In the genomic region with DNA sequence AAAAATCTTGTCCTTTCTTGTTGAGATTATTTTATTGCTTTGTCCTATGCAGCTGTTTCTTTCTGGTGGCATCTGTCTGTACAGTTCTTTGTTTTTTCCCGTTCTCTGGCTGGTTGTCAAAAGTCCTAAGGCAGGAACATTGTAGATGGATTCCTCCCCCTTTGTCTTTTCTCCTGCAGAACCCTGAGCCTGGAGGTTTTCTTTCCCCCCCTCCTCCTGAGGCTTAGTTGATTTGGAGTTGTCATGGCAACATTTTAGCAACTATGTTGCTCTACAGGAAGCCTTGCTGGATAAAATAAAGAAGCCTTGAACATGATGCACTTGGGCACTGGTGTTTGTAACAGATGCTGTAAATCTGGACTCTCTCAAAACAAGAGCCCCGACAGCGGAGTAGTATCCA, we compare ENCODE assay signal across 8 mouse cellular contexts. TPM values are rescaled to one million over a fixed set of nuclear protein-coding genes. Genes with fewer than 3 reads are reported as not detected.
DNase-seq lines count a peak whose midpoint lies in the region; ATAC-seq lines count a peak whose summit lies in the region.

No protein-coding gene starts in this region.

- no peak for ATAC-seq in limb, embryonic 11.5 days (ENCODE audit: insufficient number of reproducible peaks, low FRiP score, low TSS enrichment, low read depth)
- ATAC-seq in neural tube, embryonic 13.5 days (ENCODE audit: low read depth) = peak; percentile 3; the same call in 1 of the 2 replicates

- H3K4me2 ChIP-seq in limb, embryonic 11.5 days (ENCODE audit: low read depth, severe bottlenecking) = peak overlapping the region; percentile 61
- H3K4me2 ChIP-seq in neural tube, embryonic 13.5 days = peak overlapping the region; percentile 66

- H3K9me3 ChIP-seq in limb, embryonic 11.5 days (ENCODE audit: control insufficient read depth, low read length) = no peaks in the 10 kb centered on the region
- no peaks in the 10 kb centered on the region for H3K9me3 ChIP-seq in neural tube, embryonic 13.5 days

- intact Hi-C loops in left cerebral cortex, postnatal 4 days (cut with DNase I) = no loop called here

- H3K36me3 ChIP-seq in limb, embryonic 11.5 days (ENCODE audit: control insufficient read depth, insufficient read depth, low read length) = peaks cover 14% of the 10 kb centered on the region
- peaks cover 31% of the 10 kb centered on the region for H3K36me3 ChIP-seq in neural tube, embryonic 13.5 days

- 61% methylated on average over 3 of the region's 3 CpGs for WGBS in limb, embryonic 11.5 days
- 13% methylated on average over 3 of the region's 3 CpGs for WGBS in neural tube, embryonic 13.5 days

- H3K27ac ChIP-seq in limb, embryonic 11.5 days (replicated peaks; ENCODE audit: low read depth, low read length) = no peak overlapping the region
- peak overlapping the region; percentile 95 for H3K27ac ChIP-seq in neural tube, embryonic 13.5 days (replicated peaks)

- peaks cover 3% of the 10 kb centered on the region; the same call in 1 of the 2 replicates for H3K4me1 ChIP-seq in limb, embryonic 11.5 days (ENCODE audit: control insufficient read depth, insufficient read depth, low read length)
- H3K4me1 ChIP-seq in neural tube, embryonic 13.5 days (replicated peaks) = peaks cover 22% of the 10 kb centered on the region

- H3K4me3 ChIP-seq in limb, embryonic 11.5 days (ENCODE audit: low read depth, low read length) = peak overlapping the region; percentile 94
- H3K4me3 ChIP-seq in neural tube, embryonic 13.5 days = peak overlapping the region; percentile 92

- H3K9ac ChIP-seq in limb, embryonic 11.5 days (ENCODE audit: low read length) = peak overlapping the region; percentile 98
- H3K9ac ChIP-seq in neural tube, embryonic 13.5 days = peak overlapping the region; percentile 99

- no peaks in the 10 kb centered on the region for H3K27me3 ChIP-seq in limb, embryonic 11.5 days (ENCODE audit: control insufficient read depth, insufficient read depth, low read length)
- peaks cover 22% of the 10 kb centered on the region for H3K27me3 ChIP-seq in neural tube, embryonic 13.5 days

- peak; percentile 35 for DNase-seq in adrenal gland, adult 2 months
- DNase-seq in adrenal gland, postnatal 36 days = no peak
- DNase-seq in right cerebral cortex, postnatal 36 days (ENCODE audit: low spot score in 2 of 2) = peak; percentile 10 to 25
- no peak for DNase-seq in right cerebral cortex, postnatal 14 days
- DNase-seq in gonadal fat pad, adult 2 months (ENCODE audit: low read depth) = peak; percentile 37
- no peak for DNase-seq in limb, embryonic 11.5 days (ENCODE audit: low spot score)
- no peak for DNase-seq in left cerebral cortex, postnatal 4 days

RNA-seq across cellular contexts. Expression of gene Usf1, which starts 1.3 kb away (rescaled TPM):
- total RNA-seq in adrenal gland, adult 2 months (2021) = 10 to 100 TPM; 50.9 to 68.8 TPM
- 71.6 and 85.0 TPM in 2 replicates for polyA plus RNA-seq in adrenal gland, adult 2 months (2012; rRNA removed)
- total RNA-seq in adrenal gland, postnatal 36 days (2021) = 10 to 100 TPM; 54.1 to 72.9 TPM
- polyA plus RNA-seq in gonadal fat pad, adult 2 months (2012; rRNA removed) = 67.5 and 76.3 TPM in 2 replicates
- polyA plus RNA-seq in limb, embryonic 11.5 days (2014; fragmentation: Nextera tagmentation; extraction: Ambion mirVana) = 114 and 124 TPM in 2 replicates
- polyA plus RNA-seq in neural tube, embryonic 13.5 days (2015; fragmentation: Nextera tagmentation; extraction: Ambion mirVana) = 183 and 188 TPM in 2 replicates
- 100 to 1,000 TPM; 130 to 141 TPM for total RNA-seq in left cerebral cortex, postnatal 4 days (2021)

RNA-seq across cellular contexts. Expression of gene Tstd1, which starts 6.2 kb away (rescaled TPM):
- 1 to 10 TPM; 3.0 to 5.0 TPM for total RNA-seq in adrenal gland, adult 2 months (2021)
- 0.49 and 0.99 TPM in 2 replicates for polyA plus RNA-seq in adrenal gland, adult 2 months (2012; rRNA removed)
- total RNA-seq in adrenal gland, postnatal 36 days (2021) = 1 to 10 TPM; 1.3 to 3.6 TPM
- 8.5 and 10.3 TPM in 2 replicates for polyA plus RNA-seq in gonadal fat pad, adult 2 months (2012; rRNA removed)
- 3.2 and 3.3 TPM in 2 replicates for polyA plus RNA-seq in limb, embryonic 11.5 days (2014; fragmentation: Nextera tagmentation; extraction: Ambion mirVana)
- polyA plus RNA-seq in neural tube, embryonic 13.5 days (2015; fragmentation: Nextera tagmentation; extraction: Ambion mirVana) = 7.8 and 8.5 TPM in 2 replicates
- 1 to 10 TPM; 2.9 to 5.8 TPM for total RNA-seq in left cerebral cortex, postnatal 4 days (2021)

RNA-seq across cellular contexts. Expression of gene Arhgap30, which starts 23.7 kb away (rescaled TPM):
- 1 to 10 TPM; 2.7 to 4.1 TPM for total RNA-seq in adrenal gland, adult 2 months (2021)
- polyA plus RNA-seq in adrenal gland, adult 2 months (2012; rRNA removed) = 2.3 and 2.6 TPM in 2 replicates
- 1 to 10 TPM; 2.6 to 3.6 TPM for total RNA-seq in adrenal gland, postnatal 36 days (2021)
- 3.8 and 4.5 TPM in 2 replicates for polyA plus RNA-seq in gonadal fat pad, adult 2 months (2012; rRNA removed)
- polyA plus RNA-seq in limb, embryonic 11.5 days (2014; fragmentation: Nextera tagmentation; extraction: Ambion mirVana) = 0.55 and 0.70 TPM in 2 replicates
- polyA plus RNA-seq in neural tube, embryonic 13.5 days (2015; fragmentation: Nextera tagmentation; extraction: Ambion mirVana) = 1.2 TPM in 2 replicates
- 1 to 10 TPM in 1 of 2 experiments, under 1 TPM in 1; 0.98 to 1.6 TPM for total RNA-seq in left cerebral cortex, postnatal 4 days (2021)

RNA-seq across cellular contexts. Expression of gene F11r, which starts 24.9 kb away (rescaled TPM):
- total RNA-seq in adrenal gland, adult 2 months (2021) = 10 to 100 TPM; 29.7 to 45.8 TPM
- 23.5 and 25.1 TPM in 2 replicates for polyA plus RNA-seq in adrenal gland, adult 2 months (2012; rRNA removed)
- 10 to 100 TPM; 39.7 to 51.0 TPM for total RNA-seq in adrenal gland, postnatal 36 days (2021)
- polyA plus RNA-seq in gonadal fat pad, adult 2 months (2012; rRNA removed) = 78.9 and 98.4 TPM in 2 replicates
- polyA plus RNA-seq in limb, embryonic 11.5 days (2014; fragmentation: Nextera tagmentation; extraction: Ambion mirVana) = 26.7 and 28.4 TPM in 2 replicates
- polyA plus RNA-seq in neural tube, embryonic 13.5 days (2015; fragmentation: Nextera tagmentation; extraction: Ambion mirVana) = 14.7 and 15.1 TPM in 2 replicates
- 1 to 10 TPM; 4.9 to 6.2 TPM for total RNA-seq in left cerebral cortex, postnatal 4 days (2021)

RNA-seq across cellular contexts. Expression of gene Nectin4, which starts 42.5 kb away (rescaled TPM):
- under 1 TPM; 0.09 to 0.14 TPM for total RNA-seq in adrenal gland, adult 2 months (2021)
- polyA plus RNA-seq in adrenal gland, adult 2 months (2012; rRNA removed) = 0.20 and 0.21 TPM in 2 replicates
- under 1 TPM; 0.23 TPM for total RNA-seq in adrenal gland, postnatal 36 days (2021)
- 19.8 and 31.8 TPM in 2 replicates for polyA plus RNA-seq in gonadal fat pad, adult 2 months (2012; rRNA removed)
- polyA plus RNA-seq in limb, embryonic 11.5 days (2014; fragmentation: Nextera tagmentation; extraction: Ambion mirVana) = 2.9 and 3.1 TPM in 2 replicates
- 2.1 TPM in 2 replicates for polyA plus RNA-seq in neural tube, embryonic 13.5 days (2015; fragmentation: Nextera tagmentation; extraction: Ambion mirVana)
- total RNA-seq in left cerebral cortex, postnatal 4 days (2021) = 1 to 10 TPM in 1 of 2 experiments, under 1 TPM in 1; 0.88 to 1.2 TPM

Comparison
In these comparisons a context has a peak if more than half of its experiments do, and no peak if none do; other contexts are left out.
1. DNase-seq: peak in adrenal gland, adult 2 months (single experiment), right cerebral cortex, postnatal 36 days (2 of 2) and gonadal fat pad, adult 2 months (single experiment); none in adrenal gland, postnatal 36 days (0 of 2), right cerebral cortex, postnatal 14 days (single experiment), limb, embryonic 11.5 days (single experiment) and left cerebral cortex, postnatal 4 days (single experiment).